Mouse (Mus musculus) skeletal muscle tissue, postnatal 0 days (tissue): Measurements from ENCODE around the gene Flot1. TPM values are rescaled to one million over a fixed set of nuclear protein-coding genes. Genes with fewer than 3 reads are reported as not detected.

Experiments
- microRNA-seq, 2 experiments: library from miRNA; unstranded; fragments of <30 nt; microRNA quantifications; one replicate each; pipeline ENCODE4; 2016
- polyA plus RNA-seq: library from polyadenylated mRNA; unstranded; fragments of >200 nt; fragmentation: Nextera tagmentation; extraction: Ambion mirVana; gene quantifications from 2 replicates; pipeline ENCODE4 v1.2.1, GENCODE M21; 2015

Flot1 gene
- polyA plus RNA-seq, result 68.5 and 77.6 TPM in 2 replicates

DNA sequence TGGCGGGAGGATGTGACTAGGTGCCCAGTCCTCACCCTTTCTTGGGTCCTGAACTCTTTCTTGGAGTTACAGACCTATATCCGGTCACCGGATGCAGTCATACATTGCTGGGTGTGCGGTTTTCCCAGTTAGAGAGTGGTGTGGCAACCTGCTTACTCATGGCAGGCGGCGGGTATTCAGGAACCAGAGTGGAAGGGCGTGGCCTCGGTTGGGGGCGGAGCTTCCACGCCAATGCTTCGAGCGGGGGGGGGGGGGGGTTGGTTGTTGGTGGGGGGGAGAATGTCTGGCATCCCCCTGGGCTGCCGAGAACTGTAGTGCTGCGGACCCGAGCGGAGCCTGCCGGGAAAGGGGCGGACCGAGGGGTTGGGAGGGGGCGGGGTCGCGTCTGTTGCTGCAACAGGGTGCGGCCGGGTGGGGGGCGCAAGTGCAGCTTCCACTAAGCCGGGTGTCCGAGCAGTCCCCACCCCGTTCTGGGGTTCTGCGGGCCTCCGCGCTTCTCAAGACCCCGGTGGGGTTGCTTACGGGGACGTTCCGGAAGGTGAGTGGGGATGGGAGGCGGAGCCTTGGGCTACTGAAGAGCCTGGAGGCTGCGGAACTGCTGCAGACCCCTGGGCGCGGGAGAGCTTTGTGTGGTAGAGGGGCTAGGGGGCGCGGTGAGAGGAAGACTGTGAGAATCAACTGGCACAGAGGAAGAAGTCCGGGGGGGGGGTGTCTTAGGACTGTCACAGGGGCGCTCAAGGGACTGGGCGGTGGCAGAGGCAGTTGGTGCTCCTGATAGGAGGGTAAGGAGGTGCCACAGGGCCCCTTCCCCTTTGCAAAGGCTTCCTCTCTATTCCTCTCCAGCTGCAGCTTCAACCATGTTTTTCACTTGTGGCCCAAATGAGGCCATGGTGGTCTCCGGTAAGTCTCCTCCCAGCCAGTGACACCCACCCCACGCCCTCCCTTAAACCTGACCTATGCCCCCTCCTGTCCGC lies at the start of gene Flot1:
Gene Flot1, plus strand, starts transcription at position 267 of the 974 bp plus-strand sequence.

GRCm38 (mm10) chr17:35821439-35822430 lies 1.3 kb upstream of the Flot1 start, which contains the start of gene Ier3:
TSS of gene Ier3 (plus strand) at chr17:35821684.

GRCm38 (mm10) chr17:35838122-35838544 lies 15.1 kb downstream of the Flot1 start, which contains the start of gene Tubb5:
TSS of gene Tubb5 (minus strand) at chr17:35838306.

GRCm38 (mm10) chr17:35841076-35841950 lies 18.3 kb downstream of the Flot1 start, which contains the start of gene Mdc1:
TSS of gene Mdc1 (plus strand) at chr17:35841515.

DNA sequence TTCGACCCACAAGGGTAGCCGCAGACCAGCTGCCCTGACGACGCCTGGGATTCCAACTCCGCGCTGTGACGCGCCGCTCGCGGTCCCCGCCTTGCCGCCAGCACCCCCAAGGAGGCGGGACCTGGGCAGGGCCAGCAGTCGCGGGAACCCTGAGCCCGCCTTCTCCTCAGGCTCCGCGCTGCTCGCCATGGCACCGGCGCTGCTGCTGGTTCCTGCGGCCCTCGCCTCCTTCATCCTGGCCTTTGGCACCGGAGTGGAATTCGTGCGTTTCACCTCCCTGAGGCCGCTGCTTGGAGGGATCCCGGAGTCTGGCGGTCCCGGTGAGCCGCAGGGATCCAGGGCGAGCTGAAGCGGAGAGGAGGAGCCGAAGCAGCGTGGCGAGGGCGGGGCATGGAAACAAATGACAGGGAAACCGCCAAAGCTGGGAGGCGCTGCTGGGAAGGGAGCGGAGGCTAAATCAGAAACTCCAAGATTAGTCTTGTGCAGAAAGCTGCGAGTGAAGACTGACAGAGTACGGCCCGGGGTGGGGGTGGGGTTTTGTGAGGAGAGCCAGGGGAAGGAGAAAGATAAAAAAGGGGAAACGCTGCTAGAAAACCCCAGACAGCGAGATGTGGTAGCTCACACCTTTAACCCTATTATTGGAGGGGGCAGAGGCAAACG lies 38.3 kb downstream of the Flot1 start, which contains the start of gene Nrm:
Gene Nrm, plus strand, starts transcription at position 121 of the 660 bp plus-strand sequence.

DNA sequence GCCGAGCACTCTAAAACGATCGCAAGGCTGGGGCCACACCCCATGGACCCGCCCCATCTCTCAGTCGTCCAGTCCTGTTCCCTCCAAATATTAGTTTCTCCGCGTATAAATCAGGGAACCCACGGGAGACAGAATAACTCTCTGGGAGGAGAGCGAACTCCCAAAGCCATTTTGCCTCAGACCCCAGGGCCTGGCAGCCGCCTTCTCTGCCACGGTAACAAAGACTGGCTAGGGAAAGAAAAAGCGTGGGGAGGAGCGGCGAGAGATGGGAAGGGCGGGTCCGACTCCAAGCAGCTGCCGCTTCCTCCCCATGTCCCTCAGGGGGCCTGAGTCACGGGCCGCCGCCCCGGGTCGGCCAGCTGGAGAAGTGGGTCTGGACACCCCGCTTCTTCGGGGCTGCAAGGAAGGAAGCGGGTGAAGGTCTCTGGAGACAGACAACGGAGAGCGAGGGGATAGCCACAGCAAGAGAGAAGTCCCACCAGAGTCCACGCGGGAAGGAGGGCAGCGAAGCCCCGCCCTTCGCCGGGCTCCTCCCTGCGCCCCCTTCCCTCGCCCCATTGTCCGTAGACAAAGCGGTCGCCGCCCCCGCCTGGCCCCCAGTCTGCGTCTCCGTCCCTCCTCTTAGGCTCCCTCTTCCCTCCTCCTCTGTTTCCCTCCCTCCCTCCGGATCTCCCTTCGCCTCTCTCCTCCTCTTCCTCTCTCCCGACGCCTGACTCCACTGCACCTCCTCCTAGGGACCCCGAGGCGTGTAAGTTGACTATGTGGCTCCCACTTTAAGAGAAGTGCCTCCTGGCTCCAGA lies 42.7 kb downstream of the Flot1 start, which contains the start of gene Ppp1r18:
Gene Ppp1r18, plus strand, starts transcription at position 113 of the 800 bp plus-strand sequence.

DNA sequence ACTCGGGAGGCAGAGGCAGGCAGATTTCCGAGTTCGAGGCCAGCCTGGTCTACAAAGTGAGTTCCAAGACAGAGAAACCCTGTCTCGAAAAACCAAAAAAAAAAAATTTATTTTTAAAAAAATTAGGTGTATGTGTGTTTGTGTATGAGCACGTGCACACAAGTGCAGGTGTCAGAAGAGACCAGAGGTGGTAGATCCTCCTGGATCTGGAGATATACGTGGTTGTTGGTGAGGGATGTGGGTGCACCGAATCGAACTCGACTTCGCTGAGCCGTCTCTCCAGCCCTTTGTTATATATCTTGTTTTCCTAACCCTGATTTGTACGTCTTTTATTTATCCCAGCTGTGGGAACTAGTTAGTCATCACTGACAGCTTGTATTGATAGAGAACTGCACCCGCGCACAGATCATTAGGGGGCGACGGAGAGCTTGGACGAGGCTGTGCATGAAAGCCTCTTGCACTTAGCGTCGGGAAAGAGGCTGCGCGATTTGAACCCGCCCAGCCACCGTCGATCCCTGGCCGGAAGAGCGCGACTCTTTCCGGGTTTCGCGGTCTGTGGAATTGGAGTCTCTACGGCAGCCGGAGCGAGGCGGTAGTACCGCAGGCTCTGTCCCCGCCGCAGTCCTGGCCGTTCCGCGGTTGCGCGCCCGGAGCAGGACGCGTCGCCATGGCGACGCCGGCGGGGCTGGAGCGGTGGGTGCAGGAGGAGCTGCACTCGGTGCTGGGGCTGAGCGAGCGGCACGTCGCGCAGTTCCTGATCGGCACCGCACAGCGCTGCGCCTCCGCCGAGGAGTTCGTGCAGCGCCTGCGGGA lies 56.4 kb downstream of the Flot1 start, which contains the start of gene Dhx16:
Gene Dhx16, plus strand, starts transcription at position 575 of the 813 bp plus-strand sequence.

Small RNA genes lying within 50 kb of the gene (microRNA-seq; reads per million reads assigned to microRNA genes)
- 0.42 to 1.0 reads per million in 2 experiments for gene Gm28033

Other genes starting within 250 kb of the Flot1 start
- gene Sfta2, start 221.7 kb upstream of the Flot1 start, polyA plus RNA-seq, result not detected in 2 replicates
- gene Gm9573, start 196.6 kb upstream of the Flot1 start, polyA plus RNA-seq, result not detected in 2 replicates
- not detected in 2 replicates for gene Mucl3, start 179.5 kb upstream of the Flot1 start, polyA plus RNA-seq
- 7.1 and 7.7 TPM in 2 replicates for gene Vars2, start 155.6 kb upstream of the Flot1 start, polyA plus RNA-seq
- 26.0 and 26.3 TPM in 2 replicates for gene Gtf2h4, start 149.5 kb upstream of the Flot1 start, polyA plus RNA-seq
- 31.1 and 31.6 TPM in 2 replicates for gene Ddr1, start 118.6 kb upstream of the Flot1 start, polyA plus RNA-seq
- gene Ier3, start 1.5 kb upstream of the Flot1 start, polyA plus RNA-seq, result 25.3 and 27.7 TPM in 2 replicates
- 177 and 210 TPM in 2 replicates for gene Tubb5, start 15.1 kb downstream of the Flot1 start, polyA plus RNA-seq
- 1.5 and 2.0 TPM in 2 replicates for gene Mdc1, start 18.3 kb downstream of the Flot1 start, polyA plus RNA-seq
- gene Nrm, start 38.1 kb downstream of the Flot1 start, polyA plus RNA-seq, result 23.9 and 27.0 TPM in 2 replicates
- 15.3 and 21.1 TPM in 2 replicates for gene Ppp1r18, start 42.4 kb downstream of the Flot1 start, polyA plus RNA-seq
- 11.4 and 12.8 TPM in 2 replicates for gene Dhx16, start 56.6 kb downstream of the Flot1 start, polyA plus RNA-seq
- gene 2310061I04Rik, start 74.2 kb downstream of the Flot1 start, polyA plus RNA-seq, result 51.1 and 65.0 TPM in 2 replicates
- 13.1 and 13.8 TPM in 2 replicates for gene Atat1, start 86.8 kb downstream of the Flot1 start, polyA plus RNA-seq
- 73.1 and 80.9 TPM in 2 replicates for gene Mrps18b, start 93.2 kb downstream of the Flot1 start, polyA plus RNA-seq
- 17.9 and 26.3 TPM in 2 replicates for gene Ppp1r10, start 93.2 kb downstream of the Flot1 start, polyA plus RNA-seq
- gene Abcf1, start 146.5 kb downstream of the Flot1 start, polyA plus RNA-seq, result 62.2 and 75.8 TPM in 2 replicates
- gene Gnl1, start 156.6 kb downstream of the Flot1 start, polyA plus RNA-seq, result 23.3 and 25.8 TPM in 2 replicates
- gene Prr3, start 157.0 kb downstream of the Flot1 start, polyA plus RNA-seq, result 8.5 and 10.2 TPM in 2 replicates
- gene H2-T24, start 197.3 kb downstream of the Flot1 start, polyA plus RNA-seq, result 1.8 TPM in 2 replicates
- 10.8 and 13.2 TPM in 2 replicates for gene H2-T23, start 209.6 kb downstream of the Flot1 start, polyA plus RNA-seq
- 11.7 and 13.4 TPM in 2 replicates for gene H2-T22, start 219.5 kb downstream of the Flot1 start, polyA plus RNA-seq
- gene Gm6034, start 219.7 kb downstream of the Flot1 start, polyA plus RNA-seq, result not detected in 2 replicates
- 0.12 TPM in 1 of 2 replicates, not detected in the other for gene Gm11127, start 235.1 kb downstream of the Flot1 start, polyA plus RNA-seq